Mouse (Mus musculus): ENCODE data around the gene Fyn. TPM values are rescaled to one million over a fixed set of nuclear protein-coding genes. Genes with fewer than 3 reads are reported as not detected.

Fyn gene
- polyA plus RNA-seq, 1 experiment from 2014 or later = 20.5 TPM

- Histone ChIP-seq H3K9me3 (no peaks in the 10 kb centered on the region), H3K27ac (no peak overlapping the region), H3K4me3 (no peak overlapping the region), H3K4me1 (peaks cover 15% of the 10 kb centered on the region), H3K36me3 (replicated peaks) (no peaks in the 10 kb centered on the region; the same call in 1 of the 2 replicates), H3K27me3 (ENCODE audit: poor library complexity, severe bottlenecking) (no peaks in the 10 kb centered on the region)
- no peak for DNase-seq (ENCODE audit: extremely low spot score, low spot score)
Measured at GRCm38 (mm10) chr10:39441636-39442035, 73.0 kb downstream of the Fyn start.

DNA sequence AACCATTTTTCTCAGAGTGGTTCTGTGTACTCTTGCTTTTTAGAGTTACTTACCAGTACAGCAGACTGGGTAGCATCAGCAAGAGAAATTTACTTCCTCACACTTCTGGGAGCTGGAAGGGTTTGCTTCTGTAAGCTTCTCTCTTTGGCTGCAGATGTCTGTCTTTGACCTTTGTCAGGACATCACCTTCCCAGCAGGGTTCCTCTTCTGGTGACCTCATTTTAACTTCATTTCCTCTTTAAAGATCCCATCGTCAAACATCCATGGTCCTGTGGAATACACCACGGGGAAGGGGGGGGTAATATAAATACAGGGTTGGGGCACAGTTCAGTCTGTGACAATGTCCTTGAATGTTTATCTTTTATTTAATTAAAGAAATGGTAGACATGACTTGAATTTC is 74.5 kb downstream of the Fyn start:
- no peaks in the 10 kb centered on the region; the same call in 1 of the 2 replicates for H3K36me3 ChIP-seq (replicated peaks)
- H3K4me3 ChIP-seq = no peak overlapping the region
- DNase-seq (ENCODE audit: extremely low spot score, low spot score) = no peak
- no peaks in the 10 kb centered on the region for H3K9me3 ChIP-seq
- H3K27ac ChIP-seq = no peak overlapping the region
- H3K27me3 ChIP-seq (ENCODE audit: poor library complexity, severe bottlenecking) = no peaks in the 10 kb centered on the region
- H3K4me1 ChIP-seq = peaks cover 15% of the 10 kb centered on the region
- WGBS = 77% methylated on average over 2 of the region's 2 CpGs

DNA sequence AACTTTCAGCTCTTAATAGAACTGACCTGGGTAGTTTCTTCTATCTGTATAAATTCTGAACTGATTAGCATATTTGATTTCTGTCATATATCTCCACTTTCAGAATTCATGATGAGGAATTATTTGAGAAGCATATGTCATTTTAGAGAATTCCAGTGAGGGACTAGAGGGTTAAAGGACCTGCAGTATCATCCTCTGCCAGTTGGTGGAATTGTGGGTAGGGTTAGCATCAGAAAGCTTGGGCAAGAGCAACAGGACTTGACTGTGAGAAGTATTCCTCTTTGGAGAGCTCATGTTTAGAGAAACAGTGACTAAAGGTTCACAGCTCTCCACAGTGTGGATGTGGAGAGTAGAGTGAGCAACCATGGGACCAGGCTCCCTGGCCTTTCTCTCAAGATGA is 75.3 kb downstream of the Fyn start:
- Histone ChIP-seq H3K4me3 (no peak overlapping the region), H3K27me3 (ENCODE audit: poor library complexity, severe bottlenecking) (no peaks in the 10 kb centered on the region), H3K4me1 (peaks cover 18% of the 10 kb centered on the region), H3K36me3 (replicated peaks) (no peaks in the 10 kb centered on the region; the same call in 1 of the 2 replicates), H3K9me3 (no peaks in the 10 kb centered on the region), H3K27ac (no peak overlapping the region)
- no peak for DNase-seq (ENCODE audit: extremely low spot score, low spot score)

- Histone ChIP-seq H3K27ac (no peak overlapping the region), H3K36me3 (replicated peaks) (no peaks in the 10 kb centered on the region), H3K27me3 (ENCODE audit: poor library complexity, severe bottlenecking) (no peaks in the 10 kb centered on the region), H3K9me3 (no peaks in the 10 kb centered on the region), H3K4me1 (peaks cover 29% of the 10 kb centered on the region), H3K4me3 (no peak overlapping the region)
- 92% methylated on average over 11 of the region's 11 CpGs for WGBS
- DNase-seq (ENCODE audit: extremely low spot score, low spot score) = no peak
Measured at GRCm38 (mm10) chr10:39445870-39446269, 77.2 kb downstream of the Fyn start.

- no peak overlapping the region for H3K4me3 ChIP-seq
- no peaks in the 10 kb centered on the region for H3K9me3 ChIP-seq
- 96% methylated on average over 5 of the region's 5 CpGs for WGBS
- no peaks in the 10 kb centered on the region for H3K27me3 ChIP-seq (ENCODE audit: poor library complexity, severe bottlenecking)
- no peak for DNase-seq (ENCODE audit: extremely low spot score, low spot score)
- H3K4me1 ChIP-seq = peaks cover 38% of the 10 kb centered on the region
- no peak overlapping the region for H3K27ac ChIP-seq
- H3K36me3 ChIP-seq (replicated peaks) = 0 out of 2 replicates have a peak, but pooled peaks cover 4% of the 10 kb centered on the region
Measured at GRCm38 (mm10) chr10:39446706-39447105, 78.1 kb downstream of the Fyn start.

GRCm38 (mm10) chr10:39449179-39449578 is 80.5 kb downstream of the Fyn start:
- H3K9me3 ChIP-seq = no peaks in the 10 kb centered on the region
- peaks cover 40% of the 10 kb centered on the region for H3K4me1 ChIP-seq
- no peak overlapping the region for H3K4me3 ChIP-seq
- no peak for DNase-seq (ENCODE audit: extremely low spot score, low spot score)
- 0 out of 2 replicates have a peak, but pooled peaks cover 4% of the 10 kb centered on the region for H3K36me3 ChIP-seq (replicated peaks)
- H3K27me3 ChIP-seq (ENCODE audit: poor library complexity, severe bottlenecking) = no peaks in the 10 kb centered on the region
- no peak overlapping the region for H3K27ac ChIP-seq
- WGBS = 73% methylated on average over 4 of the region's 4 CpGs

DNA sequence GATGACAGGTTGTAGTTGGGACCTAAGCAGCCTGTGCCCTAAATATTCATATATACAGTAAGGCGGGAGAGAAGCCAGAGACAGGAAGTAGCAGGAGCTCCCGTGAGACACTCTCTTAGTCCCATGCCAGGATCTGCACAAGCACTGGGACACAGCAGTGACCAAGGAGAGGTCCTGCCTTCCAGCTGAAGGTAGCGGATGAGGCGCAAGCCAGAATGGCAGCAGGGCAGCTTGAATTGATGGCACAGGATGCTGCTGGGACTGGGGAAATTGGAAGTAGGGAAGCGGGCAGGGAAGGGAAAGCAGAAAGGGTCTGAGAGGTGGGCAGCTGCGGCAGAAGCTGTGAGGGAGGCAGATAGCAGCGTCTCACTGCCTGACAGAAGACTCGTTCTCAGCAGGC is 81.7 kb downstream of the Fyn start:
- WGBS = 79% methylated on average over 8 of the region's 8 CpGs
- peaks cover 43% of the 10 kb centered on the region for H3K4me1 ChIP-seq
- H3K9me3 ChIP-seq = no peaks in the 10 kb centered on the region
- H3K27me3 ChIP-seq (ENCODE audit: poor library complexity, severe bottlenecking) = no peaks in the 10 kb centered on the region
- DNase-seq (ENCODE audit: extremely low spot score, low spot score) = no peak
- H3K27ac ChIP-seq = peak overlapping the region; percentile 12
- H3K36me3 ChIP-seq (replicated peaks) = 0 out of 2 replicates have a peak, but pooled peaks cover 4% of the 10 kb centered on the region
- H3K4me3 ChIP-seq = no peak overlapping the region

GRCm38 (mm10) chr10:39451065-39451464 is 82.4 kb downstream of the Fyn start:
- 70% methylated on average over 6 of the region's 6 CpGs for WGBS
- H3K27me3 ChIP-seq (ENCODE audit: poor library complexity, severe bottlenecking) = no peaks in the 10 kb centered on the region
- H3K27ac ChIP-seq = peak overlapping the region; percentile 67
- H3K4me3 ChIP-seq = no peak overlapping the region
- 0 out of 2 replicates have a peak, but pooled peaks cover 4% of the 10 kb centered on the region for H3K36me3 ChIP-seq (replicated peaks)
- H3K9me3 ChIP-seq = no peaks in the 10 kb centered on the region
- peaks cover 43% of the 10 kb centered on the region for H3K4me1 ChIP-seq
- no peak for DNase-seq (ENCODE audit: extremely low spot score, low spot score)

DNA sequence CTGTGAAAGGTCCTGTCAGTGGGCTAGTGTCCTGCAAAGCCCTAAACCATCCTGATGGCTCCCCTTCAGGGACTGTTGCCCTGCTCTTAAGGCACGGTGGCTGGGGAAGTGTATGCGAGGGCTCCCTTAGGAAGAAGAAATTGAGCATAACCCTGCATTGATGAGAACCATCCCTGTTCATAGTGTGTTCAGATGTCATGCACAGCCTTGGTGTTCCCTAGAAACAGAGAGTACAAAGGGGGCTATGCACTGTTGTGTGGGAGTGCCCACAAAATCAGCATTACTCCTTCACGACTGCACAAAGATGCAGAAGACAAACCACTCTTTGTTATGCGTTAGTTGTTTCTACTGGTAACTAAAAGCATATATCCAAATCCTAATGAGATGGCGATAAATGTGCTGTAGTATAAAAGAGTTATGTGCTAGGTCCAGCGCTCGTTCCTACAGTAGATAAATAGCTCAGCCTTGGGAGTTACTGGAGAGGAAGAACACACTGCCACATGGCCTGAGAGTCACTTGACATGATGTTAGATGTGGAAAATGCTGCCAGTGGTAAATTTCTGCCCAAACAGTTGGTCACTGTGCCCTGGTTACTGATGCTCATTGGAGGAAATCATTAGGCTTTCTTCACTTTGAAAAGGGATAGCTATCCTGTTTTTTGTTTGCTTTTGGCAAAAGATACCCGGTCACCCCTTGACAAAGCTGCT is 83.4 kb downstream of the Fyn start:
- WGBS = 90% methylated on average over 8 of the region's 8 CpGs
- Histone ChIP-seq H3K4me3 (no peak overlapping the region), H3K36me3 (replicated peaks) (0 out of 2 replicates have a peak, but pooled peaks cover 4% of the 10 kb centered on the region), H3K9me3 (no peaks in the 10 kb centered on the region), H3K27ac (peak overlapping the region; percentile 44; the same call in 1 of the 2 replicates), H3K4me1 (peaks cover 43% of the 10 kb centered on the region), H3K27me3 (ENCODE audit: poor library complexity, severe bottlenecking) (no peaks in the 10 kb centered on the region)
- DNase-seq (ENCODE audit: extremely low spot score, low spot score) = no peak

DNA sequence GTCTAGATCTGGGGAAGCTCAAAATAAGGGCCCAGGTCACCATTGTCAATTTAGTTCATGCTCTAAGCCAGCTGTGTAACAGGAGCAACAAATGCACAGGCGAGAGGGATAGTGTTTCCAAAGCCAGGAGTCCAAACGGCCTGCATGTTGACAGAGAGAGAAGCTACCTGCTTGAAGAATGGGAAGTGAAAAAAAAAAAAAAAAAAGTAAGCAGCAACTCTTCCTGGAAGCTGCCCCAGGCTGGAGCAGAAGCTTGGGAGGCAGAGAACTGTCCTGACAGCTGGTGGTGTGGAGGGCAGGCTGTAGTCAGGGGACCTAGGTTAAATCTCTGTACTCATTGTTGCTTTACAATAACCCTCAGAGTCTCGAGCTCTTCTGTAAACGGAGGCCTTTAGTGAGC is 86.7 kb downstream of the Fyn start:
- Histone ChIP-seq H3K27me3 (ENCODE audit: poor library complexity, severe bottlenecking) (no peaks in the 10 kb centered on the region), H3K4me1 (peaks cover 49% of the 10 kb centered on the region), H3K27ac (no peak overlapping the region), H3K9me3 (no peaks in the 10 kb centered on the region), H3K4me3 (no peak overlapping the region), H3K36me3 (replicated peaks) (0 out of 2 replicates have a peak, but pooled peaks cover 4% of the 10 kb centered on the region)
- WGBS = 66% methylated on average over 4 of the region's 4 CpGs
- no peak for DNase-seq (ENCODE audit: extremely low spot score, low spot score)

- H3K4me1 ChIP-seq = peaks cover 49% of the 10 kb centered on the region
- DNase-seq (ENCODE audit: extremely low spot score, low spot score) = no peak
- H3K36me3 ChIP-seq (replicated peaks) = 0 out of 2 replicates have a peak, but pooled peaks cover 4% of the 10 kb centered on the region
- whole genome bisulfite sequencing = 90% methylated on average over 15 of the region's 15 CpGs
- H3K4me3 ChIP-seq = no peak overlapping the region
- no peak overlapping the region for H3K27ac ChIP-seq
- H3K9me3 ChIP-seq = no peaks in the 10 kb centered on the region
- H3K27me3 ChIP-seq (ENCODE audit: poor library complexity, severe bottlenecking) = no peaks in the 10 kb centered on the region
Measured at GRCm38 (mm10) chr10:39455857-39456620, 87.4 kb downstream of the Fyn start.

DNA sequence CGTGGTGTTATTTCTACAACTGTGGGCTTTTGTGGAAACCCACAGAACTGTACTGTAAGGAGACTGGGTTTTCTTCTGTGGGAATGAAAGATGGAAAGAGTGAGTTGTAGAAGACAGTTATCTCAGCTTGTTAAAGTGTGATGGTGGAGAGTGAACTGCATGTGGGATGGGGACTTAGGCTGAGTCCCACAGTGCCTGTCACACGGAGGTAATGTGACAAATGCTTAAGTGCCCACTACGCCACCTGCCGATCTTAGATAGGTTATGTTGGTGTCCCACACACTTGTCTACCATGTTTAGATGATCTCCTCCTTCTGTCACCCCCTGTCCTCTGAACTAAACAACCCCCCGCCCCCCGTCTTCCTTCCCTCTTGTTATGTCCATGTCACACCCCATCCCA is 88.1 kb downstream of the Fyn start:
- Histone ChIP-seq H3K4me3 (no peak overlapping the region), H3K36me3 (replicated peaks) (no peaks in the 10 kb centered on the region), H3K27ac (no peak overlapping the region), H3K27me3 (ENCODE audit: poor library complexity, severe bottlenecking) (no peaks in the 10 kb centered on the region), H3K9me3 (no peaks in the 10 kb centered on the region), H3K4me1 (peaks cover 45% of the 10 kb centered on the region)
- DNase-seq (ENCODE audit: extremely low spot score, low spot score) = no peak
- 88% methylated on average over 6 of the region's 6 CpGs for WGBS

DNA sequence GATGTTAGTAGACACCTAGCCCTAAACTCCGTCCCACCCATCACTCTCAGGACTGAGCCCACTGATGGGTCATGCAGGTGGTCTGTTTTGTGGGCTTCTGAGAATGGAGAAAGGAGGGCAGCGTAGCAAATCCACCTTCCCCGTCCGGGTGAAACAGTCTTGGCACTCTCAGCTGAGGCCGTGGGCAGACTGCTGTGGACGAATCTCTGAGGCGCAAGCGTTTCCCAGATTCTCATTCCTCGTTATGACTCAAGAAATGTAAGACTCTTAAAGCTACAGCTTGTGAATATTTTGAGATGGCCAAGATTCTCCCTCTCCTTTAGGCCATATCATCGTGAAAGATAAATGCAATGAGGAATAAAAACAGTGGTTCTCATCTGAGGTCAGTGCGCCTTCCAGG is 88.6 kb downstream of the Fyn start:
- H3K36me3 ChIP-seq (replicated peaks) = no peaks in the 10 kb centered on the region
- H3K27ac ChIP-seq = no peak overlapping the region
- DNase-seq (ENCODE audit: extremely low spot score, low spot score) = no peak
- H3K27me3 ChIP-seq (ENCODE audit: poor library complexity, severe bottlenecking) = no peaks in the 10 kb centered on the region
- H3K4me1 ChIP-seq = peaks cover 47% of the 10 kb centered on the region
- H3K9me3 ChIP-seq = no peaks in the 10 kb centered on the region
- no peak overlapping the region for H3K4me3 ChIP-seq
- 94% methylated on average over 11 of the region's 11 CpGs for WGBS
